Mouse (Mus musculus) hindbrain, embryonic 14.5 days (tissue): ENCODE measurements around the gene Atg16l1. TPM values are rescaled to one million over a fixed set of nuclear protein-coding genes. Genes with fewer than 3 reads are reported as not detected.
"Not testable (repeated sequence)": the region's sequence is repeated elsewhere in the genome, so short reads cannot be mapped to it uniquely, and the experiment has no call there.

Experiments used
- ATAC-seq: fragments of 200-750 bp; cut with Nextera tagmentation; 2 replicates; pipeline ENCODE4 v1.8.0; 2017; ENCODE audit warnings: moderate number of reproducible peaks, mild to moderate bottlenecking, moderate TSS enrichment, moderate library complexity; ENCODE audit not compliant: low FRiP score
- DNase-seq: peaks from one replicate; pipeline ENCODE4 v3.0.0-alpha.2; 2015; ENCODE audit warnings: low spot score
- H3K27ac ChIP-seq: fragments of 300-500 bp; sonication (generic); 2 replicates; pipeline ENCODE4 v1.5.1; 2014; ENCODE audit warnings: mild to moderate bottlenecking, moderate library complexity
- H3K27me3 ChIP-seq: fragments of 300-500 bp; sonication (generic); 2 replicates; pipeline ENCODE4 v1.6.1; 2014; ENCODE audit warnings: mild to moderate bottlenecking, low read length, mixed read lengths; ENCODE audit not compliant: control insufficient read depth, insufficient read depth
- H3K36me3 ChIP-seq: fragments of 300-500 bp; sonication (generic); replicated peaks from 2 replicates; pipeline ENCODE4 v1.6.1; 2014; ENCODE audit not compliant: control insufficient read depth, insufficient read depth
- H3K4me1 ChIP-seq: fragments of 300-500 bp; sonication (generic); replicated peaks from 2 replicates; pipeline ENCODE4 v1.6.1; 2014; ENCODE audit warnings: antibody characterized with exemption, low read length, mixed read lengths; ENCODE audit not compliant: control insufficient read depth, insufficient read depth
- H3K4me2 ChIP-seq: fragments of 300-500 bp; sonication (generic); replicated peaks from 2 replicates; pipeline ENCODE4 v1.6.1; 2014; ENCODE audit warnings: mild to moderate bottlenecking, moderate library complexity
- H3K4me3 ChIP-seq: fragments of 300-500 bp; sonication (generic); replicated peaks from 2 replicates; pipeline ENCODE4 v1.5.1; 2014; ENCODE audit warnings: mild to moderate bottlenecking, low read length
- H3K9ac ChIP-seq: fragments of 300-500 bp; sonication (generic); 2 replicates; pipeline ENCODE4 v1.6.1; 2014
- H3K9me3 ChIP-seq: fragments of 300-500 bp; sonication (generic); 2 replicates; pipeline ENCODE4 v1.6.1; 2016; ENCODE audit warnings: low read length; ENCODE audit not compliant: control insufficient read depth
- WGBS: fragments of 180-500 bp; shearing (Covaris S2); extraction: QIAGEN DNeasy Blood & Tissue Kit; methylation state at CpG from one replicate; pipeline ENCODE4 v1.1.7; 2014; 5-methylcytosine and 5-hydroxymethylcytosine counted together
- polyA plus RNA-seq: library from polyadenylated mRNA; unstranded; fragments of >200 nt; fragmentation: Nextera tagmentation; extraction: Ambion mirVana; gene quantifications from 2 replicates; pipeline ENCODE4 v1.2.1, GENCODE M21; 2014

Atg16l1 gene
- polyA plus RNA-seq, 1 experiment from 2014 or later: 66.8 TPM

- Histone ChIP-seq H3K4me1 (no peaks in the 10 kb centered on the region), H3K9me3 (no peaks in the 10 kb centered on the region), H3K36me3 (no peaks in the 10 kb centered on the region), H3K9ac (no peak overlapping the region), H3K4me3 (no peak overlapping the region), H3K27me3 (no peaks in the 10 kb centered on the region), H3K27ac (no peak overlapping the region), H3K4me2 (no peak overlapping the region)
- no peak for ATAC-seq
- DNase-seq: no peak
- WGBS: 95% methylated on average over 10 of the region's 10 CpGs
Observed at GRCm38 (mm10) chr1:87824420-87824995, 68.8 kb downstream of the Atg16l1 start.

GRCm38 (mm10) chr1:87825281-87825680, 69.6 kb downstream of the Atg16l1 start:
- no peak overlapping the region for H3K27ac ChIP-seq
- no peaks in the 10 kb centered on the region for H3K4me1 ChIP-seq
- no peaks in the 10 kb centered on the region for H3K36me3 ChIP-seq
- ATAC-seq (no peak), DNase-seq (no peak)
- no peak overlapping the region for H3K9ac ChIP-seq
- WGBS: 86% methylated on average over 5 of the region's 5 CpGs
- H3K4me3 ChIP-seq: no peak overlapping the region
- no peaks in the 10 kb centered on the region for H3K9me3 ChIP-seq
- H3K27me3 ChIP-seq: no peaks in the 10 kb centered on the region
- H3K4me2 ChIP-seq: no peak overlapping the region

GRCm38 (mm10) chr1:87825991-87826390, 70.3 kb downstream of the Atg16l1 start:
- no peak overlapping the region for H3K27ac ChIP-seq
- no peak for ATAC-seq
- H3K9ac ChIP-seq: no peak overlapping the region
- H3K9me3 ChIP-seq: no peaks in the 10 kb centered on the region
- DNase-seq: no peak
- no peak overlapping the region for H3K4me2 ChIP-seq
- H3K36me3 ChIP-seq: no peaks in the 10 kb centered on the region
- WGBS: 87% methylated on average over 6 of the region's 6 CpGs
- H3K4me3 ChIP-seq: no peak overlapping the region
- H3K4me1 ChIP-seq: no peaks in the 10 kb centered on the region
- no peaks in the 10 kb centered on the region for H3K27me3 ChIP-seq

GRCm38 (mm10) chr1:87826474-87826873, 70.8 kb downstream of the Atg16l1 start:
- 81% methylated on average over 2 of the region's 2 CpGs for WGBS

GRCm38 (mm10) chr1:87827476-87827875, 71.8 kb downstream of the Atg16l1 start:
- not testable (repeated sequence) for H3K9me3 ChIP-seq, H3K9ac ChIP-seq, H3K36me3 ChIP-seq, DNase-seq, H3K4me3 ChIP-seq, H3K4me2 ChIP-seq, H3K4me1 ChIP-seq, ATAC-seq, H3K27ac ChIP-seq, H3K27me3 ChIP-seq
- 88% methylated on average over 1 of the region's 1 CpGs for WGBS

More at GRCm38 (mm10) chr1:87826474-87826873, 70.8 kb downstream of the Atg16l1 start:
- Histone ChIP-seq H3K9me3 (no peaks in the 10 kb centered on the region), H3K4me3 (no peak overlapping the region), H3K9ac (no peak overlapping the region), H3K27ac (no peak overlapping the region), H3K36me3 (no peaks in the 10 kb centered on the region), H3K4me1 (no peaks in the 10 kb centered on the region), H3K4me2 (no peak overlapping the region), H3K27me3 (no peaks in the 10 kb centered on the region)
- ATAC-seq: no peak
- DNase-seq: no peak

- Histone ChIP-seq H3K4me2 (no peak overlapping the region), H3K27ac (no peak overlapping the region), H3K4me3 (no peak overlapping the region), H3K4me1 (no peaks in the 10 kb centered on the region), H3K27me3 (no peaks in the 10 kb centered on the region), H3K9me3 (no peaks in the 10 kb centered on the region), H3K9ac (no peak overlapping the region), H3K36me3 (no peaks in the 10 kb centered on the region)
- DNase-seq (no peak), ATAC-seq (no peak)
- 82% methylated on average over 9 of the region's 9 CpGs for WGBS
Observed at GRCm38 (mm10) chr1:87828185-87828584, 72.5 kb downstream of the Atg16l1 start.

- WGBS: 42% methylated on average over 7 of the region's 7 CpGs
- H3K27me3 ChIP-seq: no peaks in the 10 kb centered on the region
- H3K4me3 ChIP-seq: no peak overlapping the region
- no peak for ATAC-seq
- H3K9ac ChIP-seq: no peak overlapping the region
- H3K4me1 ChIP-seq: no peaks in the 10 kb centered on the region
- H3K36me3 ChIP-seq: no peaks in the 10 kb centered on the region
- no peaks in the 10 kb centered on the region for H3K9me3 ChIP-seq
- no peak for DNase-seq
- no peak overlapping the region for H3K27ac ChIP-seq
- no peak overlapping the region for H3K4me2 ChIP-seq
Observed at GRCm38 (mm10) chr1:87828926-87829580, 73.4 kb downstream of the Atg16l1 start.

GRCm38 (mm10) chr1:87829621-87830211, 74.0 kb downstream of the Atg16l1 start:
- no peak for DNase-seq
- no peak for ATAC-seq
- no peaks in the 10 kb centered on the region for H3K27me3 ChIP-seq
- no peaks in the 10 kb centered on the region for H3K9me3 ChIP-seq
- no peaks in the 10 kb centered on the region for H3K4me1 ChIP-seq
- no peaks in the 10 kb centered on the region for H3K36me3 ChIP-seq
- H3K4me3 ChIP-seq: no peak overlapping the region
- WGBS: 59% methylated on average over 6 of the region's 6 CpGs
- H3K9ac ChIP-seq: no peak overlapping the region
- no peak overlapping the region for H3K27ac ChIP-seq
- no peak overlapping the region for H3K4me2 ChIP-seq

GRCm38 (mm10) chr1:87836453-87836852, 80.8 kb downstream of the Atg16l1 start:
- H3K4me1 ChIP-seq: no peaks in the 10 kb centered on the region
- H3K36me3 ChIP-seq: no peaks in the 10 kb centered on the region
- DNase-seq: no peak
- H3K27ac ChIP-seq: no peak overlapping the region
- H3K27me3 ChIP-seq: no peaks in the 10 kb centered on the region
- no peak for ATAC-seq
- WGBS: 72% methylated on average over 1 of the region's 1 CpGs
- no peak overlapping the region for H3K4me3 ChIP-seq
- H3K9ac ChIP-seq: no peak overlapping the region
- no peak overlapping the region for H3K4me2 ChIP-seq
- H3K9me3 ChIP-seq: no peaks in the 10 kb centered on the region
